Mouse (Mus musculus) ES-E14 (cell line): ENCODE data around the gene Osbpl2. TPM values are rescaled to one million over a fixed set of nuclear protein-coding genes. Genes with fewer than 3 reads are reported as not detected.
A peak's percentile ranks its signal among the peaks of the same experiment; 100 is the strongest.
"Not testable (repeated sequence)": the region's sequence is repeated elsewhere in the genome, so short reads cannot be mapped to it uniquely, and the experiment has no call there.

ENCODE experiments used
- DNase-seq: peaks from one replicate; pipeline ENCODE4 v3.0.0-alpha.2; 2013; ENCODE audit warnings: low read depth, low spot score
- H3K27ac ChIP-seq: 2 replicates; pipeline ENCODE4 v1.5.1; 2012; ENCODE audit warnings: low read depth, mild to moderate bottlenecking, low read length, moderate library complexity, mixed read lengths; ENCODE audit not compliant: poor library complexity, insufficient read depth, severe bottlenecking
- H3K36me3 ChIP-seq: 2 replicates; pipeline ENCODE4 v1.6.1; 2012; ENCODE audit warnings: mild to moderate bottlenecking, low read length, moderate library complexity, mixed read lengths; ENCODE audit not compliant: control insufficient read depth, poor library complexity, insufficient read depth, severe bottlenecking
- H3K4me1 ChIP-seq, 2 experiments: fragments of 150-350 bp in 1 of 2; sonication (generic) in 1 of 2; 2 replicates each; pipeline ENCODE4 v1.6.1; 2012; ENCODE audit warnings: low read length in 2 of 2, mild to moderate bottlenecking in 1 of 2, mixed read lengths in 1 of 2; ENCODE audit not compliant: control insufficient read depth in 2 of 2, insufficient read depth in 2 of 2, poor library complexity in 1 of 2
- H3K4me3 ChIP-seq, 2 experiments: fragments of 150-350 bp in 1 of 2; sonication (generic) in 1 of 2; 2 replicates each; pipeline ENCODE4 v1.5.1; 2012; ENCODE audit warnings: low read length in 2 of 2, low read depth in 1 of 2, mild to moderate bottlenecking in 1 of 2, mixed read lengths in 1 of 2; ENCODE audit not compliant: insufficient read depth in 1 of 2, poor library complexity in 1 of 2, severe bottlenecking in 1 of 2
- H3K9ac ChIP-seq: 2 replicates; pipeline ENCODE4 v1.6.1; 2012; ENCODE audit warnings: low read depth, mild to moderate bottlenecking, low read length, mixed read lengths; ENCODE audit not compliant: poor library complexity, insufficient read depth, severe bottlenecking
- H3K9me3 ChIP-seq: fragments of 150-350 bp; sonication (generic); 2 replicates; pipeline ENCODE4 v1.6.1; 2012; ENCODE audit warnings: low read depth, mild to moderate bottlenecking, low read length; ENCODE audit not compliant: control insufficient read depth, insufficient read depth
- CHD2 ChIP-seq: IDR thresholded peaks from 2 replicates; pipeline ENCODE4 v1.6.1; 2014; ENCODE audit warnings: mild to moderate bottlenecking, low read depth, low read length, inconsistent platforms
- HCFC1 ChIP-seq: IDR thresholded peaks from 2 replicates; pipeline ENCODE4 v1.6.1; 2012; ENCODE audit warnings: low read length, inconsistent platforms, borderline replicate concordance; ENCODE audit not compliant: insufficient read depth
- MAFK ChIP-seq: IDR thresholded peaks from 2 replicates; pipeline ENCODE4 v1.6.1; 2014; ENCODE audit warnings: mild to moderate bottlenecking, low read depth, low read length, inconsistent platforms; ENCODE audit not compliant: insufficient read depth
- ZC3H11A ChIP-seq: IDR thresholded peaks from 2 replicates; pipeline ENCODE4 v1.6.1; 2012; ENCODE audit warnings: low read depth, mild to moderate bottlenecking, inconsistent platforms, low read length, borderline replicate concordance
- ZNF384 ChIP-seq: IDR thresholded peaks from 2 replicates; pipeline ENCODE4 v1.6.1; 2012; ENCODE audit warnings: low read depth, low read length, inconsistent platforms
- in situ Hi-C, 2 experiments: fragments of 600-800 bp; cut with MboI; formaldehyde crosslinking; loops; one replicate each; pipeline ENCODE4 v1.15.1; 2025; ENCODE audit warnings: low sequenced_read_pairs in 2 of 2, inconsistent platforms in 1 of 2; ENCODE audit not compliant: unreplicated experiment in 2 of 2
- total RNA-seq: library from RNA; depleted of rRNA; stranded (reverse); fragments of 300-350 nt; gene quantifications from 2 replicates; pipeline ENCODE4 v1.2.3, GENCODE M21; 2012

Osbpl2 gene
- total RNA-seq, 1 experiment = 12.3 TPM

DNA sequence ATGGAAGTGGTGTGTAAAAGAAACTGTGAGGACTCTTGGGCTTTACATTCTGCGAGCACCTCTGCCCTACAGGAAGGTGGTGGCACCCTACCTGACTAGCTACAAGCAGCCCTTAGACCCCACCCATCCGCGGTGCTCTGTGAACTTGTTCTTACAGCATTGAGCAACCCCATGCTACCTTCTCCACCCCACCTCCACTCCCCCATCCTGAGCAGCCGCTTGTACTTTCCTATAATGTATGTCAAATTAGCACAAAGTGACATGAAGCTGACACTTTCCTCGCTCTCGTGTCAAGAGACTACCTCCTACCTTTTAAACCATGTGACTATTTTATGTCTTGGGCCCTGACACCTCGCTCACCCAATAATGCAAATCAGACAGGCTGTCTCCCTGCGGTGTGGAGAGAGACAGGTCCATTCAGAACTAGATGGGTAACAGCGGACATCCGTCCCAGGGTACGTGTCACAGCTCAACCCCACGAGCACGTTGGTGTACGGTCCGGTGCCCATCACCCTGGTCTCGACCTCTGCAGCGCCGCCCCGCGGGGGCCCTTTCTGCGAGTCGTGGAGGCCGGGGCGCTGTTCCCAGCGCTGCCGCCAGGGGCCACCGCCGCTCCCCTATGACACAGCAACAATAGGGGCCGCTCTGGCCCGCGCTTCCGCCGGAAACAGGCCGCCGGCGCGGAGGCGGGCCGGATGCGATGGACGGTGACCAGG lies 51.9 kb downstream of the Osbpl2 start, which contains the start of gene Adrm1:
TSS of gene Adrm1 (plus strand) at position 680 of the 716 bp plus-strand sequence.
- Histone ChIP-seq H3K27ac (peak within 1 kb of the TSS; percentile 76), H3K4me1 (peaks cover 2 to 16% of the 10 kb centered on the region in 2 experiments; a peak in 2 of 4 replicates), H3K4me3 (peak within 1 kb of the TSS; percentile 81 to 91), H3K9me3 (no peaks in the 10 kb centered on the region), H3K9ac (peak within 1 kb of the TSS; percentile 91), H3K36me3 (peaks cover 29% of the 10 kb centered on the region)
- peak; percentile 87 for DNase-seq
- in situ Hi-C loops = no loop called here
- peak; percentile 62; the same call in 1 of the 2 replicates for TF ChIP-seq HCFC1
- TF ChIP-seq CHD2 = no peak
- TF ChIP-seq MAFK = peak; percentile 98
- TF ChIP-seq ZC3H11A = no peak
- no peak for TF ChIP-seq ZNF384

GRCm38 (mm10) chr2:180171522-180172070 lies 52.5 kb downstream of the Osbpl2 start:
- H3K4me3 ChIP-seq = peak overlapping the region; percentile 81 to 91
- H3K4me1 ChIP-seq = peaks cover 2 to 16% of the 10 kb centered on the region in 2 experiments; a peak in 2 of 4 replicates
- H3K9me3 ChIP-seq = no peaks in the 10 kb centered on the region
- TF ChIP-seq HCFC1 (no peak), CHD2 (no peak), MAFK (no peak), ZC3H11A (no peak), ZNF384 (no peak)
- H3K36me3 ChIP-seq = peaks cover 34% of the 10 kb centered on the region
- H3K27ac ChIP-seq = peak overlapping the region; percentile 76
- DNase-seq = no peak
- H3K9ac ChIP-seq = peak overlapping the region; percentile 91
- in situ Hi-C loops = no loop called here

DNA sequence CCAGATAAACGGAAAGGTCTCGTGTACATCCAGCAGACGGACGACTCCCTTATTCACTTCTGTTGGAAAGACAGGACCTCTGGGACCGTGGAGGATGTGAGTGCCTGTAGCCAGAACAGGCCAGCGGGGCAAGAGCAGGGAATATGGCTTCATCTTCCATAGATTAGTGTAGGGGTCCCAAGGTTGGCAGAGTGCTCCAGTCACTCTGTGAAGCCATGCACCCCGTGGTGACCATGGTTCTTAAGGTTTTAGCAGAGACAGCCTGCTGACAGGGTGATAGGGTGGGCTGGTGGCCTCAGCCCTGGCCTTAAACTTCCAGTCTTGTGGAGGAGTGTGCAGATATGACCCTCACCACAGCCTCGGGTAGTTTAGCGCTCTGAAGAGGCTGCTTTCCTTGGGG lies 53.0 kb downstream of the Osbpl2 start:
- in situ Hi-C loops = no loop called here
- Histone ChIP-seq H3K9me3 (no peaks in the 10 kb centered on the region), H3K9ac (peak overlapping the region; percentile 91), H3K4me3 (peak overlapping the region; percentile 81 to 91), H3K27ac (0 out of 2 replicates have a peak overlapping the region, but pooled peaks have one; percentile 4), H3K36me3 (peaks cover 39% of the 10 kb centered on the region), H3K4me1 (peaks cover 2 to 16% of the 10 kb centered on the region in 2 experiments; a peak in 2 of 4 replicates)
- TF ChIP-seq MAFK (no peak), ZNF384 (no peak)
- no peak for DNase-seq

DNA sequence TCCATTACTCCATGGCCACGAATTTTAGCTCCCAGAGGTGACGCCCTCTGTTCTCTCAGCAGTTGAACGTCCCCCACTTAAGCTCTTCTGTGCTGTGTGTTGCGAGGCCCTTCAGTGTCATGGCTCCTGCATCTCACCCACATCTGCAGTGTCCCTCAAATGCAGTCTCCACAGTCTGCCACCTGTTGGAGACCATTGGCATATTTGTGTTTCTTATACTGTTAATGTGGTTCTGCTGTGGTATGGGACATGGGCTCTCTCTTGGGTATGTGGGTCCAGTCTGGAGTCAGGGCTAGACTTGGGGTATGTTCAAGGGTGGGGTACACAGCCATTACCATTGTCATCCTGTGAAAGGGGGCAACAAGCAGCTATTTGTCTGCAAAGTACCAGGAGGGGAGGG lies 54.1 kb downstream of the Osbpl2 start:
- Histone ChIP-seq H3K27ac (0 out of 2 replicates have a peak overlapping the region, but pooled peaks have one; percentile 17), H3K9ac (peak overlapping the region; percentile 91), H3K36me3 (peaks cover 50% of the 10 kb centered on the region), H3K4me3 (peak overlapping the region; percentile 81 to 91; a peak in 2 of 4 replicates), H3K9me3 (no peaks in the 10 kb centered on the region), H3K4me1 (peaks cover 2 to 16% of the 10 kb centered on the region in 2 experiments; a peak in 2 of 4 replicates)
- no peak for DNase-seq
- TF ChIP-seq ZNF384 (no peak), HCFC1 (no peak)
- in situ Hi-C loops = no loop called here

- peaks cover 55% of the 10 kb centered on the region for H3K36me3 ChIP-seq
- DNase-seq = not testable (repeated sequence)
Observed at GRCm38 (mm10) chr2:180173711-180174110, 54.6 kb downstream of the Osbpl2 start.

More at GRCm38 (mm10) chr2:180173711-180174110, 54.6 kb downstream of the Osbpl2 start:
- in situ Hi-C loops, H3K27ac ChIP-seq, H3K9me3 ChIP-seq, H3K9ac ChIP-seq: not testable (repeated sequence)
- H3K4me1 ChIP-seq = peaks cover 2 to 16% of the 10 kb centered on the region in 2 experiments; a peak in 2 of 4 replicates
- peak overlapping the region in 1 of 2 experiments; percentile 91; a peak in 1 of 4 replicates for H3K4me3 ChIP-seq
